Comparison of ENCODE assay signal across 16 mouse cellular contexts in the genomic region with DNA sequence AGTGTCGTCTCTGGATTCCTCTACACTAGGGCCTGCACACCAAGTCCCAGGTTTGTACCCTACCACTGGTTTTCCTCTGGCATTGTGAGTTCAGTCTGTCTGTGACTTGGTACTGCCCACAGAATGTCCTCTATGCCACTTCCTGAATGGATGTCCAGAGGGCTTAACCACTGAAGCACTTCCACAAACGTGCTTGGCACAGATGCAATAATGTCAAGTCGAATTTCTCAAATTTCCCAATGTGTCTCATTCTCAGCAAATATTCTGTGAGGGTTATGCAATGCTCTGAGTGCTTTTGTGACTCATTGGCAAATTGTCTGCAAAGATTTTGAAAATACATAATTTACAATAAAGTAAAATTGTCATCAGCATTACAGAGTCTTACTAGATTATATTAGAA.
A peak's percentile ranks its signal among the peaks of the same experiment; 100 is the strongest.
DNase-seq lines count a peak whose midpoint lies in the region; ATAC-seq and TF ChIP-seq lines count a peak whose summit lies in the region.
"Had no signal": no experiment of that assay in that cellular context is flagged by ENCODE, and none has a peak within 500 bp of the region (broad histone marks: within the 10 kb centered on the region; RNA-seq: fewer than 3 reads in every experiment).

No protein-coding gene starts in this region.

- no peaks in the 10 kb centered on the region for H3K36me3 ChIP-seq in heart, embryonic 10.5 days
- H3K36me3 ChIP-seq: hindbrain, embryonic 15.5 days; kidney, embryonic 15.5 days; liver, embryonic 13.5 days; midbrain, embryonic 15.5 days had no signal

- ATAC-seq in frontal cortex, adult (ENCODE audit: low TSS enrichment): no peak
- ATAC-seq: midbrain, embryonic 15.5 days had no signal

- no peaks in the 10 kb centered on the region for H3K9me3 ChIP-seq in heart, embryonic 10.5 days
- H3K9me3 ChIP-seq: hindbrain, embryonic 15.5 days; kidney, embryonic 15.5 days; liver, embryonic 13.5 days; midbrain, embryonic 15.5 days had no signal

- WGBS in heart, embryonic 10.5 days: 72% methylated on average over 3 of the region's 3 CpGs

- no peak overlapping the region for H3K27ac ChIP-seq in heart, embryonic 10.5 days
- peak overlapping the region; percentile 83 for H3K27ac ChIP-seq in bone marrow macrophage, adult 2 months (ENCODE audit: insufficient read depth, low read depth, low read length)
- H3K27ac ChIP-seq: gastrocnemius, adult 2 months; hindbrain, embryonic 15.5 days; kidney, embryonic 15.5 days; liver, embryonic 13.5 days; midbrain, embryonic 15.5 days had no signal

- H3K27me3 ChIP-seq in heart, embryonic 10.5 days (ENCODE audit: insufficient read depth, poor library complexity, severe bottlenecking): no peaks in the 10 kb centered on the region
- H3K27me3 ChIP-seq: CH12.LX; hindbrain, embryonic 15.5 days; kidney, embryonic 15.5 days; liver, embryonic 13.5 days; midbrain, embryonic 15.5 days had no signal

- H3K4me1 ChIP-seq in heart, embryonic 10.5 days: no peaks in the 10 kb centered on the region
- peaks cover 28% of the 10 kb centered on the region for H3K4me1 ChIP-seq in bone marrow macrophage, adult 2 months (ENCODE audit: control insufficient read depth, insufficient read depth, low read length)
- H3K4me1 ChIP-seq: hindbrain, embryonic 15.5 days; kidney, embryonic 15.5 days; liver, embryonic 13.5 days; midbrain, embryonic 15.5 days had no signal

- no peak overlapping the region for H3K4me3 ChIP-seq in heart, embryonic 10.5 days
- H3K4me3 ChIP-seq in bone marrow macrophage, adult 2 months (ENCODE audit: insufficient read depth, low read length): no peak overlapping the region
- H3K4me3 ChIP-seq: gastrocnemius, adult 2 months; hindbrain, embryonic 15.5 days; kidney, embryonic 15.5 days; liver, embryonic 13.5 days; midbrain, embryonic 15.5 days had no signal

- no peak for TF ChIP-seq POLR2A in bone marrow macrophage, adult 2 months (IDR thresholded peaks at IDR 0.05; ENCODE audit: borderline replicate concordance, low read depth, low read length)

- TF ChIP-seq CTCF in bone marrow macrophage, adult 2 months (IDR thresholded peaks at IDR 0.05; ENCODE audit: low read depth, low read length): no peak

- DNase-seq in heart, adult 18-20 months: peak; percentile 61 to 83
- DNase-seq in heart, embryonic 10.5 days (ENCODE audit: low spot score): no peak
- peak; percentile 93 for DNase-seq in 3T3-L1 (ENCODE audit: low read depth, low spot score)
- DNase-seq in lung, postnatal 36 days: peak; percentile 80
- no peak for DNase-seq in layer of hippocampus, postnatal 25 days (ENCODE audit: extremely low spot score in 1 of 2, low spot score in 1 of 2)
- DNase-seq in ovary, postnatal 36 days (ENCODE audit: low spot score): no peak
- DNase-seq: embryo, embryonic 11 days; gastrocnemius, adult 2 months; liver, embryonic 13.5 days; thymus, adult 2 months had no signal

Comparison
In these comparisons a context has a peak if more than half of its experiments do, and no peak if none do; other contexts are left out.
1. DNase-seq: peak in heart, adult 18-20 months (2 of 2), 3T3-L1 (single experiment) and lung, postnatal 36 days (single experiment); none in heart, embryonic 10.5 days (single experiment), layer of hippocampus, postnatal 25 days (0 of 2) and ovary, postnatal 36 days (single experiment).